Mouse (Mus musculus) limb, embryonic 14.5 days (tissue): Measurements from ENCODE around the gene Rasal1. TPM values are rescaled to one million over a fixed set of nuclear protein-coding genes. Genes with fewer than 3 reads are reported as not detected.

Experiments used
- ATAC-seq: fragments of 200-750 bp; cut with Nextera tagmentation; 2 replicates; pipeline ENCODE4 v1.8.0; 2017; ENCODE audit warnings: low read depth, moderate number of reproducible peaks, moderate TSS enrichment; ENCODE audit not compliant: low FRiP score
- DNase-seq: peaks from one replicate; pipeline ENCODE4 v3.0.0-alpha.2; 2015; ENCODE audit warnings: low spot score
- H3K27ac ChIP-seq: fragments of 300-500 bp; sonication (generic); replicated peaks from 2 replicates; pipeline ENCODE4 v1.5.1; 2014; ENCODE audit warnings: low read depth, mild to moderate bottlenecking, low read length, moderate library complexity, mixed read lengths
- H3K27me3 ChIP-seq: fragments of 300-500 bp; sonication (generic); 2 replicates; pipeline ENCODE4 v1.6.1; 2014; ENCODE audit warnings: low read length, mixed read lengths; ENCODE audit not compliant: control insufficient read depth, insufficient read depth
- H3K36me3 ChIP-seq: fragments of 300-500 bp; sonication (generic); 2 replicates; pipeline ENCODE4 v1.6.1; 2014; ENCODE audit warnings: mild to moderate bottlenecking, low read length, moderate library complexity, mixed read lengths; ENCODE audit not compliant: control insufficient read depth, insufficient read depth
- H3K4me1 ChIP-seq: fragments of 300-500 bp; sonication (generic); 2 replicates; pipeline ENCODE4 v1.6.1; 2014; ENCODE audit warnings: antibody characterized with exemption, low read length, mixed read lengths; ENCODE audit not compliant: control insufficient read depth, insufficient read depth
- H3K4me2 ChIP-seq: fragments of 300-500 bp; sonication (generic); replicated peaks from 2 replicates; pipeline ENCODE4 v1.6.1; 2014; ENCODE audit warnings: low read depth, mild to moderate bottlenecking, low read length, moderate library complexity; ENCODE audit not compliant: severe bottlenecking
- H3K4me3 ChIP-seq: fragments of 300-500 bp; sonication (generic); replicated peaks from 2 replicates; pipeline ENCODE4 v1.5.1; 2014; ENCODE audit warnings: low read length
- H3K9ac ChIP-seq: fragments of 300-500 bp; sonication (generic); 2 replicates; pipeline ENCODE4 v1.6.1; 2014; ENCODE audit warnings: mild to moderate bottlenecking, low read depth, low read length, moderate library complexity; ENCODE audit not compliant: severe bottlenecking
- H3K9me3 ChIP-seq: fragments of 300-500 bp; sonication (generic); 2 replicates; pipeline ENCODE4 v1.6.1; 2016; ENCODE audit warnings: low read length; ENCODE audit not compliant: control insufficient read depth
- POLR2A ChIP-seq: fragments of 200-500 bp; IDR thresholded peaks from 2 replicates; pipeline ENCODE4 v1.8.0; 2012; ENCODE audit warnings: inconsistent platforms, mild to moderate bottlenecking, moderate library complexity, borderline replicate concordance; ENCODE audit not compliant: insufficient read depth, insufficient read length; ENCODE audit errors: extremely low read depth
- WGBS: fragments of 180-500 bp; shearing (Covaris S2); extraction: QIAGEN DNeasy Blood & Tissue Kit; methylation state at CpG from one replicate; pipeline ENCODE4 v1.1.7; 2014; 5-methylcytosine and 5-hydroxymethylcytosine counted together
- polyA plus RNA-seq, 2 experiments: library from polyadenylated mRNA; depleted of rRNA in 1 of 2; stranded (reverse) in 1 of 2; unstranded in 1 of 2; fragments of >200 nt; fragmentation: Nextera tagmentation in 1 of 2; extraction: Ambion mirVana in 1 of 2; gene quantifications; 2 replicates each; pipeline versions ENCODE4 v1.2.1 to v1.2.3; 2012 to 2014

Rasal1 gene
- polyA plus RNA-seq, 2 experiments, result 0.19 to 1.0 TPM

- H3K27me3 ChIP-seq, result peaks cover 39% of the 10 kb centered on the region
- no peak for TF ChIP-seq POLR2A
- H3K9me3 ChIP-seq, result no peaks in the 10 kb centered on the region
- peaks cover 3% of the 10 kb centered on the region; the same call in 1 of the 2 replicates for H3K4me1 ChIP-seq
- H3K27ac ChIP-seq, result no peak overlapping the region
- no peak overlapping the region for H3K9ac ChIP-seq
- no peak overlapping the region for H3K4me2 ChIP-seq
- WGBS, result 34% methylated on average over 12 of the region's 12 CpGs
- H3K4me3 ChIP-seq, result no peak overlapping the region
- DNase-seq (no peak), ATAC-seq (no peak)
- H3K36me3 ChIP-seq, result no peaks in the 10 kb centered on the region
Measured at GRCm38 (mm10) chr5:120647814-120648491, 659 bp upstream of the Rasal1 start.

GRCm38 (mm10) chr5:120649374-120649933, 842 bp downstream of the Rasal1 start:
- 4% methylated on average over 20 of the region's 21 CpGs for WGBS
- Histone ChIP-seq H3K4me2 (peak overlapping the region; percentile 39), H3K9ac (no peak overlapping the region)

GRCm38 (mm10) chr5:120649938-120650337, 1.3 kb downstream of the Rasal1 start:
- Histone ChIP-seq H3K4me3 (no peak overlapping the region), H3K27ac (no peak overlapping the region), H3K4me1 (peaks cover 3% of the 10 kb centered on the region; the same call in 1 of the 2 replicates), H3K27me3 (peaks cover 39% of the 10 kb centered on the region), H3K9me3 (no peaks in the 10 kb centered on the region), H3K36me3 (no peaks in the 10 kb centered on the region), H3K4me2 (no peak overlapping the region), H3K9ac (no peak overlapping the region)
- DNase-seq (no peak), ATAC-seq (no peak)
- no peak for TF ChIP-seq POLR2A
- 18% methylated on average over 13 of the region's 13 CpGs for WGBS

More at GRCm38 (mm10) chr5:120649374-120649933, 842 bp downstream of the Rasal1 start:
- TF ChIP-seq POLR2A, result no peak
- ATAC-seq (no peak), DNase-seq (no peak)
- Histone ChIP-seq H3K4me3 (peak overlapping the region; percentile 22), H3K4me1 (peaks cover 3% of the 10 kb centered on the region; the same call in 1 of the 2 replicates), H3K9me3 (no peaks in the 10 kb centered on the region), H3K27me3 (peaks cover 39% of the 10 kb centered on the region), H3K36me3 (no peaks in the 10 kb centered on the region), H3K27ac (no peak overlapping the region)

- WGBS, result 75% methylated on average over 5 of the region's 5 CpGs
- Histone ChIP-seq H3K27ac (no peak overlapping the region), H3K27me3 (peaks cover 39% of the 10 kb centered on the region), H3K4me3 (no peak overlapping the region), H3K36me3 (no peaks in the 10 kb centered on the region), H3K9ac (no peak overlapping the region), H3K9me3 (no peaks in the 10 kb centered on the region), H3K4me2 (no peak overlapping the region), H3K4me1 (peaks cover 3% of the 10 kb centered on the region; the same call in 1 of the 2 replicates)
- DNase-seq (no peak), ATAC-seq (no peak)
- TF ChIP-seq POLR2A, result no peak
Measured at GRCm38 (mm10) chr5:120651230-120651629, 2.6 kb downstream of the Rasal1 start.

- no peak for ATAC-seq
- no peak for TF ChIP-seq POLR2A
- no peak overlapping the region for H3K9ac ChIP-seq
Measured at GRCm38 (mm10) chr5:120652915-120653701, 4.5 kb downstream of the Rasal1 start.

More at GRCm38 (mm10) chr5:120652915-120653701, 4.5 kb downstream of the Rasal1 start:
- Histone ChIP-seq H3K4me1 (peaks cover 3% of the 10 kb centered on the region; the same call in 1 of the 2 replicates), H3K4me2 (no peak overlapping the region), H3K27me3 (peaks cover 29% of the 10 kb centered on the region), H3K4me3 (no peak overlapping the region), H3K36me3 (no peaks in the 10 kb centered on the region), H3K9me3 (no peaks in the 10 kb centered on the region), H3K27ac (no peak overlapping the region)
- DNase-seq, result no peak
- 77% methylated on average over 24 of the region's 28 CpGs for WGBS
